Mouse (Mus musculus) kidney, postnatal 0 days (tissue): ENCODE measurements around the gene Patj. TPM values are rescaled to one million over a fixed set of nuclear protein-coding genes. Genes with fewer than 3 reads are reported as not detected.

Source experiments
- ATAC-seq: fragments of 200-750 bp; cut with Nextera tagmentation; replicated peaks from 2 replicates; pipeline ENCODE4 v1.8.0; 2017; ENCODE audit warnings: low read depth, moderate number of reproducible peaks, moderate TSS enrichment, moderate library complexity; ENCODE audit not compliant: low FRiP score
- DNase-seq: peaks from one replicate; pipeline ENCODE4 v3.0.0-alpha.2; 2016; ENCODE audit warnings: low spot score
- H3K27ac ChIP-seq: fragments of 300-500 bp; sonication (generic); 2 replicates; pipeline ENCODE4 v1.5.1; 2014; ENCODE audit warnings: mild to moderate bottlenecking
- H3K27me3 ChIP-seq: fragments of 300-500 bp; sonication (generic); 2 replicates; pipeline ENCODE4 v1.6.1; 2014; ENCODE audit warnings: low read length, mixed read lengths; ENCODE audit not compliant: insufficient read depth
- H3K36me3 ChIP-seq: fragments of 300-500 bp; sonication (generic); 2 replicates; pipeline ENCODE4 v1.6.1; 2014; ENCODE audit warnings: low read length, mixed read lengths; ENCODE audit not compliant: insufficient read depth
- H3K4me1 ChIP-seq: fragments of 300-500 bp; sonication (generic); replicated peaks from 2 replicates; pipeline ENCODE4 v1.6.1; 2014; ENCODE audit warnings: antibody characterized with exemption, low read length, mixed read lengths; ENCODE audit not compliant: insufficient read depth
- H3K4me2 ChIP-seq: fragments of 300-500 bp; sonication (generic); 2 replicates; pipeline ENCODE4 v1.6.1; 2014; ENCODE audit warnings: mild to moderate bottlenecking, low read length, moderate library complexity, mixed read lengths
- H3K4me3 ChIP-seq: fragments of 300-500 bp; sonication (generic); replicated peaks from 2 replicates; pipeline ENCODE4 v1.5.1; 2014; ENCODE audit warnings: low read depth, low read length
- H3K9ac ChIP-seq: fragments of 300-500 bp; sonication (generic); 2 replicates; pipeline ENCODE4 v1.6.1; 2014; ENCODE audit warnings: low read depth, low read length
- H3K9me3 ChIP-seq: fragments of 300-500 bp; sonication (generic); replicated peaks from 2 replicates; pipeline ENCODE4 v1.6.1; 2016; ENCODE audit warnings: low read length, inconsistent platforms, mixed read lengths
- CTCF ChIP-seq: IDR thresholded peaks from 2 replicates; pipeline ENCODE4 v1.5.1; 2016; ENCODE audit warnings: antibody characterized with exemption, low read depth, mild to moderate bottlenecking, moderate library complexity
- WGBS: fragments of 180-500 bp; shearing (Covaris S2); extraction: QIAGEN DNeasy Blood & Tissue Kit; methylation state at CpG from one replicate; pipeline ENCODE4 v1.1.7; 2014; 5-methylcytosine and 5-hydroxymethylcytosine counted together
- polyA plus RNA-seq: library from polyadenylated mRNA; unstranded; fragments of >200 nt; fragmentation: Nextera tagmentation; extraction: Ambion mirVana; gene quantifications from 2 replicates; pipeline ENCODE4 v1.2.1, GENCODE M21; 2015

Patj gene
- polyA plus RNA-seq, 1 experiment from 2014 or later, result 15.2 TPM

GRCm38 (mm10) chr4:98563506-98564195, 168.1 kb downstream of the Patj start:
- no peak for TF ChIP-seq CTCF
- Histone ChIP-seq H3K27ac (no peak overlapping the region), H3K36me3 (no peaks in the 10 kb centered on the region), H3K9ac (no peak overlapping the region), H3K4me1 (0 out of 2 replicates have a peak, but pooled peaks cover 5% of the 10 kb centered on the region), H3K27me3 (no peaks in the 10 kb centered on the region), H3K4me3 (no peak overlapping the region), H3K4me2 (no peak overlapping the region), H3K9me3 (no peaks in the 10 kb centered on the region)
- no peak for ATAC-seq
- DNase-seq, result peak; percentile 32
- 65% methylated on average over 10 of the region's 10 CpGs for WGBS

GRCm38 (mm10) chr4:98564196-98564865, 168.7 kb downstream of the Patj start:
- Histone ChIP-seq H3K27ac (no peak overlapping the region), H3K4me1 (0 out of 2 replicates have a peak, but pooled peaks cover 5% of the 10 kb centered on the region), H3K4me3 (no peak overlapping the region), H3K9ac (no peak overlapping the region), H3K4me2 (no peak overlapping the region), H3K9me3 (no peaks in the 10 kb centered on the region), H3K27me3 (no peaks in the 10 kb centered on the region), H3K36me3 (no peaks in the 10 kb centered on the region)
- ATAC-seq (no peak), DNase-seq (peak; percentile 71)
- 66% methylated on average over 6 of the region's 6 CpGs for WGBS
- no peak for TF ChIP-seq CTCF

GRCm38 (mm10) chr4:98566741-98567140, 171.2 kb downstream of the Patj start:
- DNase-seq, result no peak

GRCm38 (mm10) chr4:98567457-98567856, 171.9 kb downstream of the Patj start:
- Histone ChIP-seq H3K4me2 (no peak overlapping the region), H3K36me3 (no peaks in the 10 kb centered on the region), H3K9ac (no peak overlapping the region), H3K27ac (no peak overlapping the region), H3K9me3 (no peaks in the 10 kb centered on the region), H3K4me1 (0 out of 2 replicates have a peak, but pooled peaks cover 5% of the 10 kb centered on the region), H3K4me3 (no peak overlapping the region), H3K27me3 (no peaks in the 10 kb centered on the region)
- DNase-seq (no peak), ATAC-seq (no peak)
- TF ChIP-seq CTCF, result no peak
- WGBS, result 87% methylated on average over 9 of the region's 9 CpGs

More at GRCm38 (mm10) chr4:98566741-98567140, 171.2 kb downstream of the Patj start:
- no peak for TF ChIP-seq CTCF
- Histone ChIP-seq H3K9ac (no peak overlapping the region), H3K4me1 (0 out of 2 replicates have a peak, but pooled peaks cover 5% of the 10 kb centered on the region), H3K36me3 (no peaks in the 10 kb centered on the region), H3K4me3 (no peak overlapping the region), H3K27me3 (no peaks in the 10 kb centered on the region), H3K9me3 (no peaks in the 10 kb centered on the region), H3K4me2 (no peak overlapping the region), H3K27ac (no peak overlapping the region)
- no peak for ATAC-seq
- WGBS, result 89% methylated on average over 6 of the region's 6 CpGs

GRCm38 (mm10) chr4:98569904-98570303, 174.3 kb downstream of the Patj start:
- H3K27me3 ChIP-seq, result no peaks in the 10 kb centered on the region
- no peak for TF ChIP-seq CTCF
- H3K4me2 ChIP-seq, result no peak overlapping the region
- DNase-seq (peak; percentile 49), ATAC-seq (no peak)
- H3K36me3 ChIP-seq, result no peaks in the 10 kb centered on the region
- H3K4me3 ChIP-seq, result no peak overlapping the region
- H3K27ac ChIP-seq, result no peak overlapping the region
- no peaks in the 10 kb centered on the region for H3K9me3 ChIP-seq
- H3K9ac ChIP-seq, result no peak overlapping the region
- no peaks in the 10 kb centered on the region for H3K4me1 ChIP-seq
- 27% methylated on average over 4 of the region's 4 CpGs for WGBS

- no peak for TF ChIP-seq CTCF
- no peak overlapping the region for H3K27ac ChIP-seq
- no peaks in the 10 kb centered on the region for H3K36me3 ChIP-seq
- no peaks in the 10 kb centered on the region for H3K27me3 ChIP-seq
- no peaks in the 10 kb centered on the region for H3K9me3 ChIP-seq
- DNase-seq, result peak; percentile 32
- H3K9ac ChIP-seq, result no peak overlapping the region
- no peak for ATAC-seq
- no peak overlapping the region for H3K4me2 ChIP-seq
- H3K4me1 ChIP-seq, result no peaks in the 10 kb centered on the region
- no peak overlapping the region for H3K4me3 ChIP-seq
Measured at GRCm38 (mm10) chr4:98577275-98577674, 181.7 kb downstream of the Patj start.
